Mouse (Mus musculus) right cerebral cortex, postnatal 14 days (tissue): Measurements from ENCODE around the gene B9d2.

ENCODE experiments used
- DNase-seq: peaks from one replicate; pipeline ENCODE4 v3.0.0; 2022

B9d2 gene

DNA sequence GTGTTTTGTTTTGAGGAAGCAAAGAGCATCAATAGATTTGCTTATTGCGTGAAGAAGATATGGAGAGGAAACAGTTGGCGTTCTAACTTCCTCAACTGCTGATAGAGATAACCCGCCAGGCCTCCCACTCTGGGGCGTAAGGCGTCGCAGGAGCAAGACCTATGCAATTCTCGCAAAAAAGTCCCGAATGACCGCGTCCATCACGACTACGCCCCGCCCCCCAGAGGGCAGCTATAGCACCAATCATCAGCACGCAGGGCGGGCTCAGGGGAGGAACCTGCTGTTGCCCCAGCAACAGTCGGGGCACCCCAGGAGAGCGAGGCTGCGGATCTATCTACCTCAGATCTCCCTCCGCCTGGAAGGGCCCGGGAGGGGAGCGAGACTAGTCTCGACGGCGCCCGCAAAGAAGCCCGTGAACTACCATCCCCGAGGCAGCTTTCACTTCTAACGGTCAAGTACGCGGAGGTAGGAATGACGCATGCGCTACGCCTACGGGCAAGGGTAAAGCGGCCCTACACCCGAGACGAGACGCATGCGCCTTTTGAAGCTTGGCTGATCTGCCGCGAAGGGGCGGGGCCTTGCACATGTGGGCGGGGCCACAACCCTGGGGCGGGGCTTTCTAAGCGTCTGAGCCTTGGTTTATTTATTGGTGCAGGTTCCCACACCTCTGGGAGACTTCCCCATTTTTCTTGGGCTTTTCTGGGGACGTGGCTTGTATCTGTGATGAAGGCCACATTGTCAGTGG is at the start of gene B9d2:
Gene B9d2 (plus strand): TSS at position 267 of the 745 bp plus-strand sequence.
- peak; percentile 91 for DNase-seq

DNA sequence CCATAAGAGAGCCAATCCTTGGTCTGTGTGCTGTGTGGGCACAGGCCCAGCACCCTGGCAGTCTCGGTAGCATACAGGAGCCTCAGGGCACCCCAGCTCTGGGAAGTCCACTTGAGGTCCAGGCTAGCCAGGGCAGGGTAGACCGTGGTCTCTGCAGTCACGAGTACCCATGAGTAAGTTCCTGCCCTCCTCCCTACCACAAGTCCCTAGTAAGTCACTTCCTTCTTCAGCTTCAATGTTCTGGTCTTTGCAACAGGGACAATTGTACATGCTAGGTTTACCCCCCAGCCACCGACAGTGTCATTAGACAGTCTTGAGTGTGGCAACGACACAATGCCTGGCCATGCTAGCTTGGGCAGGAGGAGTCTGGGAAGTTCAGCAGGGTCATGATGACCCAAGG is 47.9 kb upstream of the B9d2 start:
- no peak for DNase-seq

DNA sequence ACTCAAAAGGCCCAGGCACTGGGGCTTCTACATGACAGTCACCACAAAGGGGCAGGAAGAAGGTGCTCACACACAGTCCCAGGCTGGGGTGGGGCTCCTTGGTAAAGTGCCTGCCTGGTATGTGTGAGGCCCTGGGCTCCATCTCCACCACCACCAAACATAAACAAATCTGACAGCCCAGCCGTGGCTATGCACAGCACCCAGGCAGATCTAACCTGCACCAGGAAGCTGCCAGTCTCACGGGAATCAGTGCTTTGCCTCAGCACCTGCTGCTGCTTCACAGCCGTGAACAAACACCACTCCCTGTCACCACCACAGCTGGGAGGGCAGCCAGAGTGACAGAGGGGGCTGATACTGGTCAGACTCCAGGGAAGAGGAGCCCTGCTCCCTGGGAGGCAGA is 44.2 kb upstream of the B9d2 start:
- DNase-seq: no peak

DNA sequence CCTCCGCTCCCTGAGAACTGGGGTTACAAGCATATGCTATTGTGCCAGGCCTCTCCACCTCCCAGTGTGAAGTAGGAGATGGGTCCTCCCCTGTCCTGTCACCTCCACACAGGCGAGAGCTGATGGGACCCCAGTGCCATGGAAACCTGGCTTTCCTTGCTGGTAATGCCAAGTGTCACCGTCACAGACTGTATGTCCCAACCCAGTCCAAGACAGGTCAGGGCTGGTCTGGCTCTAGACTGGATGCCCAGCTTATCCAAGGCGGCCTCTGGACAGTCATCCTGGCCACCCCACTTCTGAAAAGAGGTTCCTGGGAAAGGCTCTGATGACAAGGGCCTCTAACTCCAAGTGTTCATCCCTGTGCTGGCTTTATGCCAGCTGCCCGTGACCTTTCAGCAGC is 43.5 kb upstream of the B9d2 start:
- no peak for DNase-seq

DNA sequence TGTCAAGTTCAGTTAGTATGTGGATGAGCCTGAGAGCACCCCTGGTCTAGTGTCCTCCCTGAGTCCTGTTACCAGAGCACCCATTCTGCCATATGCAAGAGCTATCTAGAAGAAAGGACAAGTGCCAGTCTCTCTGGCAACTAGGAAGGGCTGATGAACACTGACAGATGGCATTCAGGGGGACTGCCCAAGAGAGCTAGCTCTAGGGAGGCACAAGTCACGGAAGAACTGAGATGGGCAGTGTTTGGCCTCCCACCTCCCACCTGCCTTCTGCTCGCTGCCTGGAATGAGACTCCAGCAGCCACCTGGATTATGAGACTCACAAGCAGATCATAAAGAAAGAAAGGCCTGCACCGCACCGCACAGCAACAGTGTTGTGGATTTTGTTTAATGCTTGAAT is 40.8 kb upstream of the B9d2 start:
- no peak for DNase-seq

DNA sequence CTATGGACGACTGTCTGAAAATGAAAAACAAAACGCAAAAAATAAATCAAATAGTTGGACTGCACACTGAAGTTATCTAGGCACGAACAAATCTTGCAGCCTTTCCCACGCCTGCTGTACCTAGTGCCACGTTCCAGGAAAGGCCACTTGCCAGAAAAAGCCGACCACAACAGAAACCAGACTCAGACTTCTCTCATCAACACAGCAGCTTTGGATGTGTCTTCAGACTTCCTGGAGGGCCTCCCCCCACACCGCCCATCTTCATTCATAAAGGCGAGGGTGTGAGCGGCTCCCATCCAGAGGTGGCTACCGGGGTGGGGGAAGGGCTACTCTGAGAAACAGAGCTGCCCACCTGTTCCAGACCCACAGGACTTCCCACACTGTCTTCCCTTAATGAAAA is 36.4 kb upstream of the B9d2 start:
- no peak for DNase-seq

DNA sequence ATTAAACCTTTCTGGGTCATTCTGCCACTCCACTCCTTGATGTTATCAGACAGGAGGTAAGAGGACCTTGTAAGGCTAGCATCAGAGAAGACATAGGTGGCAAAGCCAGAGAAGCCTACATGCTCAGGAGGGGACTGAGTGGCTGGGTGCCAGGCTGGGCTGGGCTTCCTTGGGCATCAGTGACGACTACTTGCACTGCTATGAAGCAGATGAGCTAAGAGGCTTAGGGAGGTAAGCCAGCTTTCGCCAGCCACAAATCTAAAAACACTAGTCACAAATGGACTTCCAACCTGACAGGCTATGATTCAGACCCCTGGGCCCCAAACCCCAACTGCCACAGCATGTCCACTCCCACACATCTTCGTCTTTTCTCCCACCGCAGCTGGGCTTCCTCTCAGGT is 35.9 kb upstream of the B9d2 start:
- no peak for DNase-seq

DNA sequence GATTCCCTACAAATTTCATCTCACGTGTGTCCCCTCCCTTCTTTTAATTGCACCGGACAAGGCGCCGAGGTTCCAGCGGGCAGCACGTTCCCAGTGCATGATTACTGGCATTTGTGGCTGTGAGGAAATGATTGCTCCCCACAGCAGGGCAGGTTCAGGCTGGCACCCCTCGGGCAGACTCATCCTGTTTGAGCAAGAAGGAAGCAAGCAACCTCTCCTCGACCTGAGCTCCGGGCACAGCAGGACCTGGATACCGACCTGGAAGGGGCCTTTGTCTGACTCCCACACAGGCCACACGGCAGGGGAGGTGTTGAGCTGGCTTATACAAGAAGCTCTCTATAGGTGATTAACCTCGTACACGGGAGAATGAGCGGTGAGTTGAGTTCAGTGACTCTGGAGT is 35.5 kb upstream of the B9d2 start:
- DNase-seq: no peak

DNA sequence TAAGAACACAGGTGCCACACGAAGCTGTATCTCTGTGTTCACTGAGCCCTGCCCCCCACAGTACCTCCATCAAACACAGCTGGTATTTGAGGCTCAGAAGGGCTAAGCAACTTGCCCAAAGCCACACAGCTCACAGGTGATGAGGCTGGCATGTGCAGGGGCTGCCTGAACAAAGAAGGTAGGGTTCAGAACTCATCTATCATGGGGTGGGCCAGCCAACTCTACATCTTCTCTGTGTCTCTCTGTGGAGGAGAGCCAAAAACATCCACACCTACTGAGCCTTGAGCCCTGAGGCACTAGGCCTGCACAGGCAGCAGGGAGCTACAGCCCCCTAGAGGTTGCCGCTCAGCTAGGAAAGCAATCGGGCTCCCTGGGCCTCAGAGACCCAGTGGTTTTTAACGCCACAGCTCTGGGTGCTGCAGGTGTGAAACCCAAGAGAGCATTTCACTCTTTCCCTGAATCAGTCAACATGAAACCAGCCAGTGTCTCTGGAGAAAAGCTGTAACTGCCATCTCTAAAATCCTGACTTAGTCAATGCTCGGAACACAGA is 32.9 kb upstream of the B9d2 start:
- no peak for DNase-seq

DNA sequence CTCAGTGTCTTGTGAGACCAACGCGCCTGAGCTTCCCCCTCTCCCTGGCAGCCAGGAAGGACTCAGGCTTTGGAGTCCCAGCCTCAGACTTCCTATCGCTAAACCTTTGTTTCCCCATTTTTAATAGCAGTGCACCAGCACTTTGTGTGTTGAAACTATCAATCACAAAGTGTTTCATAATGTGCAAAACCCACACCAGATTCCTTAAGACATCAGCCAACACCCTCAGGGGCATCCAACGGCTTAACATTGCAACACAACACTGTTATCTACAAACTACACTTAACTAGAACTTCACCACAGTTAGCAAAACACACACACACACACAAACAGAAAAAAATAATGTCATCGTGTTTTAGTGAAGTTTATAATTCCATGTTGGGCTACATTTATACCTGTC is 30.7 kb upstream of the B9d2 start:
- no peak for DNase-seq

DNA sequence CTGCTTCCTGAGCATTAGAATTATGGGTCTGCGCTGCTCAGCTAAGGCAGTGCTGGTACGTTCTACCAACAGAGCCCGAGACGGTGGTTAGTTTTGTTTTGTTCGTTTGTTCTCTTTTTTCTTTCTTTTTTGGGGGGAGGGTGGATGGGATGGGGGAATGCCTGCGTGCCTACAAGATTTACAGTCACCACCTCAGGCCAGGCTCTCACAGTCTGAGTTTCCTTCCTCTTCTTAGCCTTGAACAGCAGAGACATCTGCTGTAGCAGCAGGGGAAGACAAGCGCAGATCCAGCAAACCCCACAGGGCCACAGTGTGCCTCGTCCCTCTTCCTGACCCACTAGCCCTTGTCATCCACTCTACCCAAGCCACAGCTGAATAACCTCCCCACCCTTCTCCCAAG is 29.3 kb upstream of the B9d2 start:
- no peak for DNase-seq

DNA sequence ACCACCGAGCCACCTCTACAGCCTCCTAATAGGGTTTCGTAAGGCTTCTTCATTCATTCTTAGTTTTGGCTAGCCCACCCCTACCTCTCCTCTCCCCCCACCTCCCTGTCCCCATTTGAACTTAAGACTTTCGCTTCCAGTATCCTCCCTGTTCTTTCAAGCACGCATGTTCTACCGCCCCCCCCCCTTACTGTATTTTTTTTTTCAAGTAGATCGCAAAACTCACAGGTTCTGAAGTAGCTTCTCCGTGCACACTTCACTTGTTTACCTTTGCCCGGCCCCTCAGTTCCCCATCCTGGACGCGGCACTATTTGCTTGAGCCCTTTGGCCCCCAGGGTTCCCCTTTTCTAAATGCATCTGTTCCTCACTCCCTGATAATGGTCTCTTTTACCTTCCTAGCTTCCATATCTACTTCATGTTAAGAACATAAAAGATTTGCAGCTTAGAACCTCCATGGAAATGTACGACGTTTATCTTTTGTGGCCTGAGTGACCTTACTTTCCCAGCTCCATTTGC is 28.3 kb upstream of the B9d2 start:
- no peak for DNase-seq

DNA sequence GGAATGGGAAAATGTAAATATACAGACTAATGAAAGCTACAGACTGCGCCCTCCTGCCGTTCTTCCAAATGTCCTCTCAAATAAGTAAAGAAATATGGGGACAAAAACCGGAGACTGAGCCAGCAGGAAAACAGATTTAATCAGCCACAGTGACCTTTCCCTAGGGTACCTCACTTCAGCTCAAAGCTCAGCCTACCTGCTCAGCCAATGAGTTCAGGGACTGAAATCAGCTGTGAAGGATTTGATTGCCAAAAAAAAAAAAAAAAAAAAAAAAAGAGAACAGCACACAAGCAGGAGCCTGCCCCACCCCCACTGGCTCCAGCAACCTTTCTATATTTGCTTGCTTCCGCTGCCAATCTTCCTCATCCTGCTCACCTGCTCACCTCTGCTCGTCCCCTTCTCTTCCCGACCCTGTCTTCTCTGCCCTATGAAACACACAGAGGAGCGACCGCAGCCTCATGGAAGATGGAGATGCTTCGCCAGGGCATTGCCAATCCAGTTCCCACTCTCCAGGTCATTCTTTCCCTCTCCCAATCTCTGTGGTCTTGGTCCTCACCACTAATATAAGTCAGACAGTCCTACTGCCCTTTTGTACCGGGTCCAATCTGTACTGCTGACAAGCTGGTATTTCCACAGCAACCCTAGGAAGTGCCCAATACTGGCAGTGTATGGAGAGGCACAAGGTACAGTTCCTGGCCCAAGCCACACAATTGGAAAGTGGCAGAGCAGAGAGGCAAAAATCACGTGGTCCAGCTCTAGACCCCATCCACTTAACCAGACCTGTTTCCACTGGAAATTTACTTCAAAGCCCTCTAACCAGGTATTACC is 24.8 kb upstream of the B9d2 start:
- no peak for DNase-seq

DNA sequence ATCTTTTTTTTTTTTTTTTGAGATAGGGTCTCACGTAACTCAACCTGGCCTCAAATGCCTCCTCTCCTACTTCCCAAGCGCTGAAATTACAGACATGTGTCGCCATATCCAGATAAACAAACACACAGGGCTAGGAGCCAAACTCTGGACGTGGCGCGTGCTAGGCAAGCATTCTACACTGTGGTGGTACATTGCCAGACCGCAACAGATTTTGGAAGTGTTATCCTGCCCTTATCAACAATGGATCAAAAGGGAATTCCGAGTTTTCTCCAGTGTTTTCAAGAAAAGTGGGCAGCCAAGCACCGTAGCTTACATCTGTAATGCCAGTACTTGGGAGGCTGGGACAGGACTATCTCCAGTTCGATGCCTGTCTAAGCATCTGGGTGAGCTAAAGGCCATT is 22.8 kb upstream of the B9d2 start:
- no peak for DNase-seq

DNA sequence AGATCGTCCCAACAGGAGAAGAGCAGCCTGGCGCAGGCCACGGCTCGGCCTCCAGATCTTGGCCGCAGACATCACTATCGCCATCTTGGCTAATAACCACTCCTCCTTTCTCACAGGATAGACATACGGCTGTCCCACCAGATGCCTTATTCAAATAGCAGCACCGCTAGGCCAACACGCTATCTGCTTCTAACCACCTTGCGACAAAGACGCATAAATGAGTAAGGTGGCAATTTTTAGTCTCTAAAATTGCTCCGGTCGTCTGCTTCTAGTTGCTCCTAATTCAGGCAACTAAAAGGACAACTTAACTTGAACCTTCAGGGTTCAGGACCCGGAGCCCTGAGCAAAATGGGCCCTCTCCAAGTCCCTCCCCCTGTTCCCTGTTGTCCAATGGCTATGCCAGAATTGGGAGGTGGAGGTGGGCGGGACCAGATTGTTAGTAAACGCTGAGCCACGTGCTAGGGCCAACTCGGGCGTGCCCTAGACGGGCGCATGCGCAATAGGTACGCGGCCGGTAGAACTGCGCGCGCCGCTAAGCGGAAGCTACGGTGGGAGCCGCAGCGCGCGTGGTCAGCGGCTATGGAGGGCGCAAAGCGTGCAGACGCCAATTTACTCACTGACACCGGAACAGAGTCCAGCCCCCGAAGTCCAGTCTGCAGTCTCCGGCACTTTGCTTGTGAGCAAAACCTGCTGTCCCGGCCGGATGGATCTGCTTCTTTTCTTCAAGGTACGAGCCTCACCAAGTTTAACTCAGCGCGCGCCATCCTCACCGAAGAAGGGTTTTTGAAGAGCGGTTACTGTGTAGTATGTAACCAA is 21.7 kb upstream of the B9d2 start, which contains the start of the genes Bckdha and Exosc5:
Gene Bckdha (minus strand): TSS at position 325 of the 816 bp plus-strand sequence.
Gene Exosc5 (plus strand): TSS at position 508 of the 816 bp plus-strand sequence.
- DNase-seq: peak; percentile 98

DNA sequence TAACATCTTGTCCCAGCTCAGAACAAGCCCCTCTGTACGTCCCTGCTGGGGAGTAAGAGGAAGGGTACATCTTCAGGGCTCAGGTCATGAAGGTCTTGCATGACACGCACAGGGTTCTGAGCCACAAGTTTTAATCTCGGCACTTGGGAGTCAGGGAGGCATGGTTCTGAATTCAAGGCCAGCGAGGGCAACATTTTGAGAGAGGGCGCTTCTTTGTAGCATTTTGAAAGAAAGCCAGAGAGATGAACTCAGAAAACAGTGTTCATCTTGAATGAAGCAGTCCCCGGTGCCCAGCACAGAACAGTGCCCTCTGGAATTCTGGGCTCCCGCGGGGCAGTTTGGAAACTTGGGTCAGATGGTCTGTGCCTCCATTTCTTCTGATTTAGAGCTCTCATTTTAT is 14.2 kb upstream of the B9d2 start:
- DNase-seq: no peak

DNA sequence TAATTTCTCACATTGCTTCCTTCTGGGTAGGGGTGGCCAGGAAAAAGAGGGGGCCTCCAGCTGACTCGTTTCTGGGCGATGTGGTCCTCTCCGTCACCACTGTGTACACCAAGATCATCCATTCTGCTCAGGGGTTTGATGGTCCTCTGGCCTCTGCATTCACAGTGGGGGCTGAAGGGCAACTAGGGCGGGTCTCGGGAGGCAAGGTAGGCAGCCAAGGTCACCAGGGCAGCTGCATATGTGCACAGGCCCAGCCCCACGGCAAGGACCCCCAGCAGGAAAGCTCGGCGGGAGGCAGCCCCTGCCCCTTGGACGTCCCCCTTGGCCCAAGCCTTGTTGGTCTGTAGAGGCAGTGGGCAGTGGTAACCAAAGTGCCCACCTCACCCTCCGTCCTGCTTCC is 11.4 kb upstream of the B9d2 start:
- no peak for DNase-seq

DNA sequence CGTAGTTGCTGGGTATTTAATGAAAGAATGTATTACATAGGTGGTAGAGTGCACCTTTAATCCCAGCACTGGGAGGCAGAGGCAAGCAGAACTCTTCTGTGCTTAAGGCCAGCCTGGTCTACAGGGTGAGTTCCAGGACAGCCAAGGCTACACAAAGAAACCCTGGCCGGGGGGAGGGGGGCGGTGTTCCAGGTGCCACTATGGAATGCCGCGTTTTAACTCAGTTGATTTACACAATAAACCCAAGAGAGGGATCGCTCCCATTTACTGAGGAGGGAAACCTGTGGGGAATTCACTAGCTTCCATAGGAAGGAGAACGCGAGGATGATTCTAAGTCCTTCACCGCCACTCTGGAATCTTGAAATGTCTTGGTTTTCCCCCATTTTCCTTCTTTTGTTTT is 10.9 kb upstream of the B9d2 start:
- no peak for DNase-seq

DNA sequence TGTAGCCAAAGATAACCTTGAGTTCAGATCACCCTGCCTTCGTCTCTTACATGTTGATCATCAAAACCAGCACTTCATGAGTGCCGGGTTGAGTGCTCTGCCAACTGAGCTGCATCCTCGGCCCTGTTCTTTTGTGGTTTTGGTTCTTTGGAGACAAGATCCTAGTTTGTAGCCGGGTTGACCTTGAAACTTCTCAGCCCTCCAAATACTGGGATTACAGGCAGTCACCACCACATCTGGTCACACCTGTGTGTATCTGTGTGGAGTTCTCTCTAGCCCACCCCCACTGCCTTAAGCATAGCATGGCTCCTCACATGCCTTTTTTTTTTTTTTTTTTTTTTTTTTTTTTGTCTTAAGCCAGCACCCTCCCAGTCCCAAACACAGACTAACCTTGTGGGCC is 10.5 kb upstream of the B9d2 start:
- DNase-seq: no peak

DNA sequence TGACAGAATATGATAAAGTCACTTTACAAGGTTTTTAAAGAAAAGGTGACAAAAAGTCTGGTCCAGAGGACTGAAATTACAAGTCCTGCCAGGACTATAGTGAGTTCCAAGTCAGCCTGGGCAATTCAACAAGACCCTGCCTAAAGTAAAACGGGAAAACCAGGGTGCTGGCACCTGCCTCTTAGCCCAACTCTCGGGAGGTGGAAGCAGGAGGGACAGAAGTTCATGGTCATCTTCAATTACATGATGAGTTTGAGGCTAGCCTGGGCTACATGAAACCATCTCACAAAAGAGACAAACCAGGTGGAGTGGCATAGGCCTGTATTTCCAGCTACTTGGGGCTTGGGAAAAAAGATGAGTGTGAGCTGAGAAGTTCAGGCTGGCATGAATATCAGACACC is 8.9 kb upstream of the B9d2 start:
- no peak for DNase-seq

DNA sequence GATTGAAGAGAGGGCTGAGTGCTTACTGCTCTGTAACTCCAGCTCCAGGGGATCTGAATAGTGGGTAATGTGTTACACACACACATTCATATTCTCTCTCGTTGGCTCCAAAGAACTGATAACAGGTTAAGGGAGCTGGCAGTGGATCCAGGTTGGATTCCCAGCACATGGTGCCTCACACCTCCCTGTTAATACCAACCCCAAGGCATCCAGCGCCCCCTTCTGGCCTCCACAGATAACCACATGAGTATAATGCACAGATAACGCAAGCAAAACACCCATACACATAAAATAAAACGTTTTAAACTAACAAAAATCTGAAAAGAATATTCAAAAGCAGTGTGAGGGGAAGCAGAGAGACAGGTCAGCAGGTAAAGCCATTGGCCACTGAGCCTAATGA is 8.1 kb upstream of the B9d2 start:
- no peak for DNase-seq

DNA sequence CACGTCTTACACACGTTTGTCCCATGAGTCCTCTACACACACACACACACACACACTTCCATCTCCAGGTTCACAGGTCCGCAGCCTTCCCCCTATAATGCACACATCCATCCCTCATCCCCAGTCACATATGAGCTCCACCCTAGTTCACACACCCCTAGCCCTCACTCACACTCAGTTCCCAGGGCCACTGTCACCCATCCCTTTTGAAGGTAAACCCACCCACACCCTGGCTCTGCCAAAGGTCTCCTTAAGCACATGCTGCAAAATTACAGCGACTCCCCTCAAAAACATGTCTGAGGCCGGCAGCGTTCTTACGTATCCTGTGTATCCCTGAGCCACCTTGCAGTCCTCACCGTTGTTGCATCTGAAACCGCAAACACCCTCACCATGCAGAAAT is 6.3 kb upstream of the B9d2 start:
- DNase-seq: no peak

DNA sequence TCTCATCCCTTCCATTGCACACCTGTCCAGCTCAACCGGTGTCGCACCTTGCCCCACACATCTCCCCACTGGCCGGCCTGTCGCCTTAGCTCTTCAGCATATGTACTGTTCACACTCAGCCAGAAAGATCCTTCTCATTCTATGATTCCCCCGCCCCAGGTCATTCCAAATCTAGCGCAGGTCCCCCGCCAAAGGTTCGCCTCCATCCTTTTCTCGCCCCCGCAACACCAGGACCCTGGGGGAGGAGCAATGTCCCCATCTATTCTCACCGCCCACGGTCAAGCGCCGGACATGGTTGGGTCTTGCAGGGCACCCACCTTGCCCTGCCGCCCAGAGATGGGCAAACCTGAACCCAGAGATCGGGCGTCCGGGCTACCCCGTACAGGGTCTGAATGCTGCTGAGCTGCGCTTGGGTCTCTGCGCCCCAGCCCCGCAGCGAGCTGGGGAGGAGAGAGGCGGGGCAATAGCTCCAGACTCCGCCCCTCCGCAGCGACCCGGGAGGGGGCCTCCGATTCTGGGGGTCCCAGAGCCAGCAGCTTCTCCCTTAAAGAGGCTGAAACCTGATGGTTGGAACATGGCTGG is 5.8 kb upstream of the B9d2 start, which contains the start of gene Tmem91:
Gene Tmem91 (minus strand): TSS at position 448 of the 582 bp plus-strand sequence.
- no peak for DNase-seq
